Mouse (Mus musculus): ENCODE data around the gene Stk4. TPM values are rescaled to one million over a fixed set of nuclear protein-coding genes. Genes with fewer than 3 reads are reported as not detected.
A peak's percentile ranks its signal among the peaks of the same experiment; 100 is the strongest.

Stk4 gene
- polyA plus RNA-seq, 1 experiment from 2014 or later = 15.2 TPM

DNA sequence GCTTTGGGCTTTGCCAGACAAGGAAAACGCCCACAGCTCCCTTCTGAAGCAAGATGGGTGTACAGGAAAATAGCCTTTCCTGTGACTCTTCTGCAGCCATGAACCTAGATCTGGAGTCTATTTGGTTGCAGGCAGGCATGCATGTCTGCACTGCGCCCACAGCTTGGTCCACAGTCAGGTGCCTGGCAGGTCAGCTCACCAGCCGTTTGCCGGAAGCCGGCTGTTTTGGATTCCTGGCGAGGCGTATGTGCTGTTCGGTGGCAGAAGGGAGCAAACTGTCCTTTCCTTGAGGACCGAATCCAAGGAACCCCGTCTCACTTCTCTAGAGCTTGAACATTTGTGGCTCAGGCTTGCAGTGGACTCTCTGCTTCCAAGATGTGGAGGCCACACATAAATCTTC is 83.9 kb downstream of the Stk4 start:
- WGBS = 88% methylated on average over 10 of the region's 10 CpGs
- Histone ChIP-seq H3K4me3 (replicated peaks; ENCODE audit: low read depth, low read length) (no peak overlapping the region), H3K9ac (ENCODE audit: low read depth, low read length) (no peak overlapping the region), H3K27ac (no peak overlapping the region), H3K9me3 (replicated peaks; ENCODE audit: low read length) (no peaks in the 10 kb centered on the region), H3K4me2 (ENCODE audit: low read length) (no peak overlapping the region), H3K36me3 (ENCODE audit: insufficient read depth, low read length) (peaks cover 14% of the 10 kb centered on the region), H3K4me1 (replicated peaks; ENCODE audit: insufficient read depth, low read length) (0 out of 2 replicates have a peak, but pooled peaks cover 5% of the 10 kb centered on the region), H3K27me3 (ENCODE audit: insufficient read depth, low read length) (no peaks in the 10 kb centered on the region)
- no peak for TF ChIP-seq CTCF (IDR thresholded peaks at IDR 0.05; ENCODE audit: low read depth)
- DNase-seq (ENCODE audit: low spot score) (no peak), ATAC-seq (replicated peaks; ENCODE audit: low FRiP score, low read depth) (no peak)

DNA sequence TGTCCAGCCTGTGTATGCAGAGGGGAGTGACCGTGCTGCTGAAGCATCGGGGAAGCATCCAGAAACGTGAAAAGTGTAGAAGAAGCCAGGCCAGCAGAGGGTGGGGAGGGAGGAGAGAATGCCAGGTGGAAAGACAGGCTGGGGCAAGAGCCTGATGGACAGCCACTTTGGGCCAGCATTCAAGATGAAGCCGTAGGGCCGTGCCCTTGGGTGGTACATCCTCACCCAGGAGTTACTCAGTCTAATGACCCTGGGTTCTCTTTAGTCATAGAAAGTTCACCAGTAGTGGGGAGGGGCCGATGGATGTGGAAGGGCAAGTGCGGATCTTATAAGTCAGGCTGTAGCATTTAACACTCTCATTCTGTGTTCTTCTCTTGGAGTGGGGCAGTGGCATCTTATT is 86.0 kb downstream of the Stk4 start:
- Histone ChIP-seq H3K36me3 (ENCODE audit: insufficient read depth, low read length) (peaks cover 14% of the 10 kb centered on the region), H3K9me3 (replicated peaks; ENCODE audit: low read length) (no peaks in the 10 kb centered on the region), H3K4me1 (replicated peaks; ENCODE audit: insufficient read depth, low read length) (no peaks in the 10 kb centered on the region), H3K27ac (no peak overlapping the region), H3K4me3 (replicated peaks; ENCODE audit: low read depth, low read length) (no peak overlapping the region), H3K27me3 (ENCODE audit: insufficient read depth, low read length) (no peaks in the 10 kb centered on the region), H3K4me2 (ENCODE audit: low read length) (no peak overlapping the region), H3K9ac (ENCODE audit: low read depth, low read length) (no peak overlapping the region)
- 83% methylated on average over 7 of the region's 7 CpGs for WGBS
- no peak for DNase-seq (ENCODE audit: low spot score)
- no peak for ATAC-seq (replicated peaks; ENCODE audit: low FRiP score, low read depth)
- TF ChIP-seq CTCF (IDR thresholded peaks at IDR 0.05; ENCODE audit: low read depth) = no peak

DNA sequence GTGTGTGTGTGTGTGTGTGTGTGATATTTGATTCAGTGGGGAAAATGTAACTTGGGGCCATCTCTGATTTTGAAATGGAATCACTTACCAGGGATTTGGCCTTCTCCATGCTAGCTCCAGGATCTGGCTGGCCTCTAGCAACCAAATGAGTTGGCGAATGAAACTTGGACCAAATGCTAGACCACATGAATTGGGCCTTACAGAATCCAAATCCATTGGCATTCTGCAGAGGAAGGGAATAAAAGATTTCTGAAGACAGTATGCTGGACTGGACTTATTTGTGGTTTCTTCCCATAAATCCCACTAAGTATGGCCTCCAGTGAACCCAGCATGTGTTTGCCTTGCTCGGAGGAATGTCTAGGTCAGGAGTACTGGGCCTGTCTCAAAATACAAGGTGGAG is 88.7 kb downstream of the Stk4 start:
- no peak for ATAC-seq (replicated peaks; ENCODE audit: low FRiP score, low read depth)
- Histone ChIP-seq H3K27me3 (ENCODE audit: insufficient read depth, low read length) (no peaks in the 10 kb centered on the region), H3K4me1 (replicated peaks; ENCODE audit: insufficient read depth, low read length) (no peaks in the 10 kb centered on the region), H3K9ac (ENCODE audit: low read depth, low read length) (no peak overlapping the region), H3K4me3 (replicated peaks; ENCODE audit: low read depth, low read length) (no peak overlapping the region), H3K36me3 (ENCODE audit: insufficient read depth, low read length) (no peaks in the 10 kb centered on the region), H3K9me3 (replicated peaks; ENCODE audit: low read length) (no peaks in the 10 kb centered on the region), H3K4me2 (ENCODE audit: low read length) (no peak overlapping the region), H3K27ac (no peak overlapping the region)
- no peak for DNase-seq (ENCODE audit: low spot score)
- TF ChIP-seq CTCF (IDR thresholded peaks at IDR 0.05; ENCODE audit: low read depth) = no peak
- WGBS = 77% methylated on average over 2 of the region's 2 CpGs

DNA sequence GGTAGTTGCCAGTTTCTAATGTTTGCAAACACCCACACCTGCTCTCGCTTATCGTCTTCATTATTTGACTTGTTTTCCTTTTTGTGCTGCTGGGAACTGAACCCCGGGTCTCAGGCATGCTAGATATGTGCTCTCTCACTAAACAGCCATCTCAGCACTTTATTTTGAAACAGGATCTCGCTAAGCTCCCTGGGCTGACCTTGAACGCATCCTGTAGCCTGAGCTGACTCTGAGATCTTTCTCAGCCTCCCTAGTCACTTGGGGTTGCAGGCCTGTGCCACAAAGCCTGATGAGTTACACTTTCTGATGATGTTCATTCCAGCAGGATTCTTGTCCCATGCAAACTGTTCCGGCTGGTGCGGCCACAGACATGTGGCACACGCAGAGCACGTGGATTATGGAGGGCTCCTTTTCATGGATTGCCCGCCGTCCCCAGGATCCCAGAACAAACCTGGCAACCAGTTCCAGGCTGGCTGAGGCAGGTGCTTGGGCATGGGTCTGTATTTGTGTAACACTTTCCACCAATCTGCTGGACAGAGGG is 91.5 kb downstream of the Stk4 start:
- H3K4me3 ChIP-seq (replicated peaks; ENCODE audit: low read depth, low read length) = no peak overlapping the region
- H3K4me2 ChIP-seq (ENCODE audit: low read length) = no peak overlapping the region
- 66% methylated on average over 11 of the region's 11 CpGs for WGBS
- H3K27me3 ChIP-seq (ENCODE audit: insufficient read depth, low read length) = no peaks in the 10 kb centered on the region
- no peak for DNase-seq (ENCODE audit: low spot score)
- no peaks in the 10 kb centered on the region for H3K36me3 ChIP-seq (ENCODE audit: insufficient read depth, low read length)
- ATAC-seq (replicated peaks; ENCODE audit: low FRiP score, low read depth) = no peak
- no peak for TF ChIP-seq CTCF (IDR thresholded peaks at IDR 0.05; ENCODE audit: low read depth)
- H3K9me3 ChIP-seq (replicated peaks; ENCODE audit: low read length) = no peaks in the 10 kb centered on the region
- no peak overlapping the region for H3K27ac ChIP-seq
- no peaks in the 10 kb centered on the region for H3K4me1 ChIP-seq (replicated peaks; ENCODE audit: insufficient read depth, low read length)
- no peak overlapping the region for H3K9ac ChIP-seq (ENCODE audit: low read depth, low read length)

DNA sequence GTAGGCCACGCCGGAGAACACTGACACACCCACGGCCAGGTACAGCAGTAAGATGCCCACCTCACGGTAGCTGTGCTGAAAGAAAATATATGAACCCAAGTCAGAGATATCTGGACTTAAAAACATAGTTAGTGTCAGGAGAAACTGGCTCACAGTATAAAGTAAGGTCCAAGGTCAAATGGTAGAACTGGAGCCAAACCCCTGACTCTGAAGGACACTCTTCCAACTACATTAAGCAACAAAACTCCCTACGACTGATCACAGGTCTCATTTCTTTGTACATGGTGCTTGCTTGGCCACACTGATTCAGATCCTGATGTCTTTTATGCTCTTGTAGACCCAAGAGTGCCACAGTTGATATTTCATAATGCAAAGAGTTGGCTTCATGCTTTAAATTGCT is 94.8 kb downstream of the Stk4 start:
- H3K36me3 ChIP-seq (ENCODE audit: insufficient read depth, low read length) = no peaks in the 10 kb centered on the region
- peaks cover 26% of the 10 kb centered on the region for H3K27me3 ChIP-seq (ENCODE audit: insufficient read depth, low read length)
- no peak for TF ChIP-seq CTCF (IDR thresholded peaks at IDR 0.05; ENCODE audit: low read depth)
- no peak overlapping the region for H3K27ac ChIP-seq
- 88% methylated on average over 5 of the region's 5 CpGs for WGBS
- H3K9ac ChIP-seq (ENCODE audit: low read depth, low read length) = no peak overlapping the region
- no peaks in the 10 kb centered on the region for H3K9me3 ChIP-seq (replicated peaks; ENCODE audit: low read length)
- no peak for DNase-seq (ENCODE audit: low spot score)
- no peak overlapping the region for H3K4me2 ChIP-seq (ENCODE audit: low read length)
- ATAC-seq (replicated peaks; ENCODE audit: low FRiP score, low read depth) = no peak
- peaks cover 5% of the 10 kb centered on the region; the same call in 1 of the 2 replicates for H3K4me1 ChIP-seq (replicated peaks; ENCODE audit: insufficient read depth, low read length)
- H3K4me3 ChIP-seq (replicated peaks; ENCODE audit: low read depth, low read length) = no peak overlapping the region

DNA sequence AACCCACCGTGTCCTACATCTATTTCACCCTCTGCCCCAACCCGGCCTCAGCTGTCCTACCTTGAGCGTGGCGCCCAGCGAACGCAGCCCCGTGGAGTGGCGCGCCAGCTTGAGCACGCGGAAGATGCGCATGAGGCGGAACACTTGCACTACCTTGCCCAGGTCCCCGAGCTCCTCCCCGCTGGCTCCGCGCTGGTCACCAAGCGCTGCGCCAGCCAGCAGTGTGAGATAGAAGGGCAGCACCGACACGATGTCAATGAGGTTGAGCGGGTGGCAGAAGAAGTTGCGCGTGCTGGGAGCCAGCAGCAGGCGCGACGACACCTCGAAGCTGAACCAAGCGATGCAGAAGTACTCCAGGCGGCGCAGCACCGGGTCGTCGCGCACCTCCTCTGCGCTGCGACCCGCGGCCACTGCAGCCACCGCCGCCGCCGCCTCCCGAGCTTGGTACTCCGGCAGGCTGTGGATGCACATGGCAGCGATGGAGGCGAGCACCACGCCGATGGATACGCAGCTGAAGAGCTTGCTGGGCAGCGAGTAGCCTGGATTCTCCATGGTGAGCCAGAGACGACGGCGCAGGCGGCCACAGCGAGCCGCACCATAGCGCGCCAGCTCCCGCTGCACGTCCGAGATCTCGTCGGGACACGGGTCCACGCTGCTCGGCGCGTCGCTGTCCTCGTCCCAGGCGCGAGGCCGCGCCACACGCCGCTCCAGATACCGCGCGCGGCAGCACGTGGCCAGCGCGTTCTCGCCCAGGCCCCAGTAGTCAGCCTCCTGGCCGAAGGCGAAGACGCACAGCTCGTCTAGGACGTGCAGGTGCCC is 97.8 kb downstream of the Stk4 start:
- Histone ChIP-seq H3K4me1 (replicated peaks; ENCODE audit: insufficient read depth, low read length) (peaks cover 7% of the 10 kb centered on the region; the same call in 1 of the 2 replicates), H3K4me3 (replicated peaks; ENCODE audit: low read depth, low read length) (peak overlapping the region; percentile 27), H3K27me3 (ENCODE audit: insufficient read depth, low read length) (peaks cover 44% of the 10 kb centered on the region), H3K9me3 (replicated peaks; ENCODE audit: low read length) (no peaks in the 10 kb centered on the region), H3K4me2 (ENCODE audit: low read length) (peak overlapping the region; percentile 47), H3K9ac (ENCODE audit: low read depth, low read length) (no peak overlapping the region), H3K36me3 (ENCODE audit: insufficient read depth, low read length) (no peaks in the 10 kb centered on the region), H3K27ac (no peak overlapping the region)
- DNase-seq (ENCODE audit: low spot score) (no peak), ATAC-seq (replicated peaks; ENCODE audit: low FRiP score, low read depth) (peak; percentile 31; the same call in 1 of the 2 replicates)
- no peak for TF ChIP-seq CTCF (IDR thresholded peaks at IDR 0.05; ENCODE audit: low read depth)
- 12% methylated on average over 82 of the region's 90 CpGs for WGBS

All from kidney, postnatal 0 days (tissue).